Mouse (Mus musculus): Measurements from ENCODE around the gene 5031439G07Rik. TPM values are rescaled to one million over a fixed set of nuclear protein-coding genes. Genes with fewer than 3 reads are reported as not detected.

5031439G07Rik gene
- polyA plus RNA-seq, 1 experiment from 2014 or later: 8.8 TPM

GRCm38 (mm10) chr15:84972860-84973543, 15.3 kb downstream of the 5031439G07Rik start:
- H3K4me1 ChIP-seq (replicated peaks; ENCODE audit: control insufficient read depth, insufficient read depth, low read length): no peaks in the 10 kb centered on the region
- no peaks in the 10 kb centered on the region for H3K27me3 ChIP-seq (replicated peaks; ENCODE audit: control insufficient read depth, insufficient read depth, low read length)
- no peaks in the 10 kb centered on the region for H3K36me3 ChIP-seq (ENCODE audit: control insufficient read depth, insufficient read depth, low read length)
- H3K4me2 ChIP-seq (ENCODE audit: low read length): no peak overlapping the region
- no peak overlapping the region for H3K9ac ChIP-seq (ENCODE audit: low read length)
- DNase-seq (ENCODE audit: low spot score) (no peak), ATAC-seq (replicated peaks; ENCODE audit: low FRiP score, low TSS enrichment, low read depth) (no peak; the same call in 1 of the 2 replicates)
- no peaks in the 10 kb centered on the region for H3K9me3 ChIP-seq (ENCODE audit: control insufficient read depth, low read length)
- H3K4me3 ChIP-seq (ENCODE audit: low read depth, low read length): no peak overlapping the region
- WGBS: 69% methylated on average over 8 of the region's 8 CpGs
- H3K27ac ChIP-seq (ENCODE audit: low read depth): no peak overlapping the region

- no peaks in the 10 kb centered on the region for H3K9me3 ChIP-seq (ENCODE audit: control insufficient read depth, low read length)
- DNase-seq (ENCODE audit: low spot score) (no peak), ATAC-seq (replicated peaks; ENCODE audit: low FRiP score, low TSS enrichment, low read depth) (no peak)
- no peak overlapping the region for H3K4me3 ChIP-seq (ENCODE audit: low read depth, low read length)
- H3K27me3 ChIP-seq (replicated peaks; ENCODE audit: control insufficient read depth, insufficient read depth, low read length): no peaks in the 10 kb centered on the region
- 85% methylated on average over 4 of the region's 4 CpGs for WGBS
- H3K36me3 ChIP-seq (ENCODE audit: control insufficient read depth, insufficient read depth, low read length): no peaks in the 10 kb centered on the region
- H3K4me2 ChIP-seq (ENCODE audit: low read length): no peak overlapping the region
- no peak overlapping the region for H3K9ac ChIP-seq (ENCODE audit: low read length)
- H3K27ac ChIP-seq (ENCODE audit: low read depth): no peak overlapping the region
- H3K4me1 ChIP-seq (replicated peaks; ENCODE audit: control insufficient read depth, insufficient read depth, low read length): no peaks in the 10 kb centered on the region
These were observed 19.8 kb downstream of the 5031439G07Rik start for GRCm38 (mm10) chr15:84968534-84968933.

DNA sequence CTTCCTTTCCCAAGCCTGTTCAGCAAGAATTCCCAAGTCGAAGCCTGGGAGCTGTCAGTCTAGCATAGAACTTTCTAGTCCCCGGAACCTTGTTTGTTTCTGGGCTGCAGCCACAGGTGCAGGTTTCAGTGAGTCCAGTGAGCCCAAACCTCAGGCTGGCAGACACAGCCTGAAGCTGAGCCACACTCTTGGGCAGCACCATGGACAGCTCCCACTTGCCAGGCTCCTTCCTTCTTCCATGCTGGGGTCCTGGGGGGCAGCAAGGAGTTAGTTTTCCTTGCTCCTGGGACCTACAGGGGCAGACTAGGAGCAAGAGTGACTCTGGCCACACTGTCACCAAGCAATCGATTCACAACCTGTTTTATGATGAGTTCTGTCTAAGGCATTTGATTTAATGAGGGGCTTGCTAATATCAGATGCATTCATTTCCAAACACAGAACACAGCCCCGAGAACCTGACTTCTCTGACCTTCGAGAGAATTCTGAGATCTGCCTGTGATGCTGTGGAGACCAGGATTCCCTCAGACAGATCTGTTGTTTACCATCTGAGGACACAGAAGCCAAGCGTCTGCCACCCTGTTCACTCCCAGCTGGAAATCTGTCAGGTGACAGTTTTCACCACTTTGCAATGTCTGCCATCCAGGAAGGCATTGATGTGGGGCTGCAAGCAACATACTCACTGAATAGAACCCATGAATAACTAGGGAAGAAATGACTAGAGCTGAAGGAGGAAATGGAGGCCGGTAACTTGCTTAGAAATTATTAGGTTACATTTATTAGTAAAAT, 22.6 kb downstream of the 5031439G07Rik start:
- 54% methylated on average over 7 of the region's 7 CpGs for WGBS
- no peaks in the 10 kb centered on the region for H3K4me1 ChIP-seq (replicated peaks; ENCODE audit: control insufficient read depth, insufficient read depth, low read length)
- H3K27me3 ChIP-seq (replicated peaks; ENCODE audit: control insufficient read depth, insufficient read depth, low read length): no peaks in the 10 kb centered on the region
- ATAC-seq (replicated peaks; ENCODE audit: low FRiP score, low TSS enrichment, low read depth) (no peak), DNase-seq (ENCODE audit: low spot score) (peak; percentile 90)
- no peaks in the 10 kb centered on the region for H3K9me3 ChIP-seq (ENCODE audit: control insufficient read depth, low read length)
- H3K36me3 ChIP-seq (ENCODE audit: control insufficient read depth, insufficient read depth, low read length): no peaks in the 10 kb centered on the region
- no peak overlapping the region for H3K9ac ChIP-seq (ENCODE audit: low read length)
- no peak overlapping the region for H3K4me2 ChIP-seq (ENCODE audit: low read length)
- H3K27ac ChIP-seq (ENCODE audit: low read depth): no peak overlapping the region
- H3K4me3 ChIP-seq (ENCODE audit: low read depth, low read length): no peak overlapping the region

DNA sequence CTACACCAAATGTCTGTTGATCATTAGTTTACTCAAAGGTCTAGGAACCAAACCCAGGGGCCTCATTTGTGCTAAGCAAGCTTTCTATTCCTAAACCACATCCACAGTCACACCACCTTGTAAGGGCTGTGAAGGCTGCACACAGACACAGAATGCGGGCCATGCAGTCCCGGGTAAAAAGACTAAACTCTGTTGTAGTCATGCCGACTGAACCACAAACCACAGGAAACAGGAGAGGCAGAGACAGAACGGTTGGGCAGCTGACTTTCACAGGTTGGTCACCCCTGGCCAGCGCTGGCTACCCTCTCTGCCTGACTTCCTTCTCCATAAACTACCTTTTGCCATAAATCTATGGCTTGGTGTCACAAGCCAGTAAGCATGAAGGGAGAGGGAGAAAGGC, 23.6 kb downstream of the 5031439G07Rik start:
- no peak overlapping the region for H3K4me3 ChIP-seq (ENCODE audit: low read depth, low read length)
- no peak for ATAC-seq (replicated peaks; ENCODE audit: low FRiP score, low TSS enrichment, low read depth)
- no peak overlapping the region for H3K27ac ChIP-seq (ENCODE audit: low read depth)
- WGBS: 86% methylated on average over 5 of the region's 5 CpGs
- H3K36me3 ChIP-seq (ENCODE audit: control insufficient read depth, insufficient read depth, low read length): no peaks in the 10 kb centered on the region
- H3K4me1 ChIP-seq (replicated peaks; ENCODE audit: control insufficient read depth, insufficient read depth, low read length): no peaks in the 10 kb centered on the region
- H3K9me3 ChIP-seq (ENCODE audit: control insufficient read depth, low read length): no peaks in the 10 kb centered on the region
- no peak overlapping the region for H3K4me2 ChIP-seq (ENCODE audit: low read length)
- H3K27me3 ChIP-seq (replicated peaks; ENCODE audit: control insufficient read depth, insufficient read depth, low read length): no peaks in the 10 kb centered on the region
- H3K9ac ChIP-seq (ENCODE audit: low read length): no peak overlapping the region
- no peak for DNase-seq (ENCODE audit: low spot score)

DNA sequence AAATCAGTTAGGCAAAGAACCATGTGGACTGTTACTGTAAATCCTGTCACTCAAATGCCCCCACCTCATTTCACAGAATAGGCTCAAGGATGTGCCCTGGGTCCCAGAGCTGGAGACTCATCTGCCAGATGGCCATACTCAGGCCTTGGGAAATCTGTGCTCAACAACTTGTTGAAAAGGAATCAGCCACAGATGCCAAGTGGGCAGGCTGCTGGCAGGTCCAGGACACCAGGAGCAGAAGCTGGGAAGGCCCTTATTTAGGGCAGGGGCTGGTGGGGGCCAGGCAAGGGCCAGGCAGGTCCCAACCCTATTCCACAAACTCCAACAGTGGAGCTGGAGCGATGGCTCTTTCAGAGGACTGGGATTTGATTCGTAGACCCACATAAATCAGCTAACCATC, 25.8 kb downstream of the 5031439G07Rik start:
- ATAC-seq (replicated peaks; ENCODE audit: low FRiP score, low TSS enrichment, low read depth) (no peak), DNase-seq (ENCODE audit: low spot score) (no peak)
- Histone ChIP-seq H3K27me3 (replicated peaks; ENCODE audit: control insufficient read depth, insufficient read depth, low read length) (no peaks in the 10 kb centered on the region), H3K4me2 (ENCODE audit: low read length) (no peak overlapping the region), H3K9ac (ENCODE audit: low read length) (no peak overlapping the region), H3K36me3 (ENCODE audit: control insufficient read depth, insufficient read depth, low read length) (peaks cover 11% of the 10 kb centered on the region; the same call in 1 of the 2 replicates), H3K4me1 (replicated peaks; ENCODE audit: control insufficient read depth, insufficient read depth, low read length) (no peaks in the 10 kb centered on the region), H3K4me3 (ENCODE audit: low read depth, low read length) (no peak overlapping the region), H3K9me3 (ENCODE audit: control insufficient read depth, low read length) (no peaks in the 10 kb centered on the region), H3K27ac (ENCODE audit: low read depth) (no peak overlapping the region)
- 85% methylated on average over 2 of the region's 2 CpGs for WGBS

DNA sequence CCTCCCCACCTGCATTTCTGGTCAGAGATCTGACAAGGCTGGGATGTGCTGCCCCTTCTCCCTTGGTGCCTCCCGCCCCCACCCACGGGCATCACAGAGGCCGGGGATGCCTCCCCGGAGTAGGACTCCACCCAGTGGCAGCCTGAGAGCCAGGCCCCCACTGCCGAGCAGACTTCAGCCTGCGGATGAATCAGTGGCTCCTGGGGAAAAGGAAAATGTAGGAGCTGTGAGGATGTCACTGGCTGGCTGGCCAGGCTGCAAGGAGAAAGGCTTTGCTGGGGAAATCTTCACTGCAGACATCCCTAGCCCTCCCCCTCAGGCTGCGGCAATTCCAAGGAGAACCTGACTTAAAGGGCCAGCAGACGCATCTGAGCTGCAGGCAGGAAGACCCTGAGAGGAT, 27.7 kb downstream of the 5031439G07Rik start:
- no peaks in the 10 kb centered on the region for H3K4me1 ChIP-seq (replicated peaks; ENCODE audit: control insufficient read depth, insufficient read depth, low read length)
- H3K27me3 ChIP-seq (replicated peaks; ENCODE audit: control insufficient read depth, insufficient read depth, low read length): no peaks in the 10 kb centered on the region
- no peak overlapping the region for H3K4me3 ChIP-seq (ENCODE audit: low read depth, low read length)
- no peak overlapping the region for H3K27ac ChIP-seq (ENCODE audit: low read depth)
- no peak overlapping the region for H3K9ac ChIP-seq (ENCODE audit: low read length)
- ATAC-seq (replicated peaks; ENCODE audit: low FRiP score, low TSS enrichment, low read depth): no peak
- H3K9me3 ChIP-seq (ENCODE audit: control insufficient read depth, low read length): no peaks in the 10 kb centered on the region
- H3K4me2 ChIP-seq (ENCODE audit: low read length): no peak overlapping the region
- 30% methylated on average over 8 of the region's 8 CpGs for WGBS
- peaks cover 14% of the 10 kb centered on the region; the same call in 1 of the 2 replicates for H3K36me3 ChIP-seq (ENCODE audit: control insufficient read depth, insufficient read depth, low read length)
- DNase-seq (ENCODE audit: low spot score): no peak

- Histone ChIP-seq H3K4me3 (ENCODE audit: low read depth, low read length) (no peak overlapping the region), H3K4me2 (ENCODE audit: low read length) (no peak overlapping the region), H3K4me1 (replicated peaks; ENCODE audit: control insufficient read depth, insufficient read depth, low read length) (no peaks in the 10 kb centered on the region), H3K27me3 (replicated peaks; ENCODE audit: control insufficient read depth, insufficient read depth, low read length) (no peaks in the 10 kb centered on the region), H3K9ac (ENCODE audit: low read length) (no peak overlapping the region), H3K9me3 (ENCODE audit: control insufficient read depth, low read length) (no peaks in the 10 kb centered on the region), H3K27ac (ENCODE audit: low read depth) (no peak overlapping the region), H3K36me3 (ENCODE audit: control insufficient read depth, insufficient read depth, low read length) (peaks cover 17% of the 10 kb centered on the region; the same call in 1 of the 2 replicates)
- WGBS: 79% methylated on average over 6 of the region's 6 CpGs
- ATAC-seq (replicated peaks; ENCODE audit: low FRiP score, low TSS enrichment, low read depth) (no peak), DNase-seq (ENCODE audit: low spot score) (no peak)
These were observed 28.5 kb downstream of the 5031439G07Rik start for GRCm38 (mm10) chr15:84959891-84960290.

DNA sequence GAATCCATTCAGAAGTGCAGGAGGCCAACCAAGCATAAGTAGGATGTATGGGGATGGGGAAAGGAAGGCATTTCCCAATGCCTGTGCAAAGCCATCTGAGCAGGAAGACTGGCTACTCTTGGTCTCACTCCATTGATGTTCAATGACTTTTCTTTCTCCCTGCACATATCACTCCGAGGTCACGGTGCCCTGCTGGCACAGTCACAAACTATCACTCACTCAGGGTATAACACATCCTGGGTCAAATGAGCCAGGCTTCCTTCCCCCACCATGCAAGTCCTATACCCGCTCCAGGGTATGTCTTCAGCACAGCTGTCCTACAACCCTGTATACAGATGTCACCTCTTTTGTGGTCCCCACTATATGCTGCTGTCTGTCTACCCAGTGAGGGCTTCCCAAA, 30.0 kb downstream of the 5031439G07Rik start:
- Histone ChIP-seq H3K9ac (ENCODE audit: low read length) (no peak overlapping the region), H3K4me3 (ENCODE audit: low read depth, low read length) (no peak overlapping the region), H3K36me3 (ENCODE audit: control insufficient read depth, insufficient read depth, low read length) (peaks cover 23% of the 10 kb centered on the region), H3K4me2 (ENCODE audit: low read length) (no peak overlapping the region), H3K27me3 (replicated peaks; ENCODE audit: control insufficient read depth, insufficient read depth, low read length) (no peaks in the 10 kb centered on the region), H3K9me3 (ENCODE audit: control insufficient read depth, low read length) (no peaks in the 10 kb centered on the region), H3K4me1 (replicated peaks; ENCODE audit: control insufficient read depth, insufficient read depth, low read length) (no peaks in the 10 kb centered on the region), H3K27ac (ENCODE audit: low read depth) (no peak overlapping the region)
- no peak for ATAC-seq (replicated peaks; ENCODE audit: low FRiP score, low TSS enrichment, low read depth)
- DNase-seq (ENCODE audit: low spot score): no peak
- WGBS: 92% methylated on average over 3 of the region's 3 CpGs

Data from intestine, embryonic 14.5 days (tissue).